Mouse (Mus musculus) urinary bladder, postnatal 14 days (tissue): ENCODE data around the gene Klf2.

Source experiments
- DNase-seq: peaks from one replicate; pipeline ENCODE4 v3.0.0; 2021; ENCODE audit warnings: low spot score

Gene Klf2

DNA sequence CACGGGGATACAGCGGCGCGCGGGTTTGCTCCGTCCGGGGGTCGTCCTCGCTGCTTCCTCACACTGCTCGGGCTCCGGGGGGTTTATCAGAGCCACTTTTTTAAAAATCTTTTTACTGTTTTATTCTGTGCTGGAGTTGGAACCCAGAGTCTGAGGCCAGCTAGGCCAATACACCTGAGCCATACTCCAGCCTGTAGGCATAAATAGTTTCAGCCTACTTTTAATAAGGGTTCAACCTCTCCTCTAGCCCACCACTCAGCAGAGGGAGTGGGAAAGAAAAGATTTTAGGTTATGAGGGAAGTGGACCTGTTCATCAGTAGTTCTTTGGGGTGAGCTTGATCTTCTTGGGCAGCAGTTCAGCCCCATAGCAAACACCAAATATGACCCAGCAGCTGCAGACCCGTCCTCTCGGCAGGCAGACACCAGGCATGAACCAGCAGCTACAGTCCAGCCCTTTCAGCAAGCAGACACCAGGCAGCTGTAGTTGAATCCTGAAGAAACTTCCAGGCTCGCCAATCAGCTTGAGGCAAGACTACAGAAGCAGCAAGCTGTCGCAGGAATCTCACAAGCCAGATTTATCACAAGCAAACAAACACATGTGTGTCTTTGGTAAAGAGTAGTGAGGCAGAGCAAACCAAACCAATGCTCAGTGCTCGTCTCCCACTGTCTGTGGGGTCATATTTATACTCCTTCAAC, 13.5 kb upstream of the Klf2 start, which contains the start of gene Gm10282:
TSS of gene Gm10282 (minus strand) at position 51 of the 696 bp plus-strand sequence.
- no peak for DNase-seq

- peak; percentile 25 for DNase-seq
Measured at GRCm38 (mm10) chr8:72306913-72307312, 11.9 kb upstream of the Klf2 start.

DNA sequence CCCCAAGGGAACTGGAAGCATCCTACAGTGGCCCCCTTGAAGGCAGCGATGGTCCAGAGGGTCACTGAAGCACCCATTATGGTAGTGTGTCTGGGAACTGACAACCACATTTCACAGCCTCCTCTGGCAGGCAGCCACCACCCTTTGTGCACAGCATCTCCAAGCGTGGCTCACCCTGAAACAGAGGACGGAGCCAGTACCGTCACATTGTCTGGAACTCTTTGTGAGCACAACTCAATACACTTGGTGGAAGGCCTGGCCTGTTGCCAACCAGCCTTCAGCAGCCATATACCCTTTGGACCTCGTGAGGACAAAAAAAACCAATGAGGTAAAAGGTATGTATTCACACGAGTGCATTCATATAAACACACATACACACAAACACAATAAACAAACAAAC, 10.6 kb upstream of the Klf2 start:
- DNase-seq = peak; percentile 30

DNA sequence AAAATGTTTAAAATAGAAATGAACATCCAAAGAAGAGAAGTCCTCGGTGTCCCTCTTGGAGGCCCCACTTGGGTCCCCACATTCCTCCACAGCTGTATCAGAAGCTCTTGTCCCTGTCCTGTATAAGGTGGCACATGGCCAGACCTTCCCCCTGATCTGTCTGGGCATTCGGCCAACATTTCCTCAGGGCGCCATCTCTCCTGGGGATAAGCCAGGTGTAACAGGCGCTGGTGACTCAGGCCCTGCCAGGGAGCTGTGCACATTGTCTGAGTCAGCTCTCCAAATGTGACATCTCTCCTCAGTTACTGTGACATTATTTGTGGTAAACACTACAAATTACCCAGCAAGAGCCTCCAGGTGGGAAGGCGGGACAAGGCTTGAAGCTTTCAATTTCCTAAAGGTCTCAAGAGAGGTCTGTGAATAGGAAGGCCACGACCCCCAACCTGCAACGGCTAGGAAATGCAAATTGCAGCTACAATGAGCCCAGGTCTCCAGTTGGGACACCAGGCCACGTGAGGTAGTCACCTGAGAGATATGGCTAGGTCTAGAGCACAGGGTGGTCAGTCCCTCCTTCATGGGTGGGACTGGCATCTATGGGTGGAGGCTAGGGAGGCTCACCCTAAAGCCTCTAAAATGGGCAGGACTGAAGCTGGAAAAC, 7.9 kb upstream of the Klf2 start:
- DNase-seq = peak; percentile 66

DNA sequence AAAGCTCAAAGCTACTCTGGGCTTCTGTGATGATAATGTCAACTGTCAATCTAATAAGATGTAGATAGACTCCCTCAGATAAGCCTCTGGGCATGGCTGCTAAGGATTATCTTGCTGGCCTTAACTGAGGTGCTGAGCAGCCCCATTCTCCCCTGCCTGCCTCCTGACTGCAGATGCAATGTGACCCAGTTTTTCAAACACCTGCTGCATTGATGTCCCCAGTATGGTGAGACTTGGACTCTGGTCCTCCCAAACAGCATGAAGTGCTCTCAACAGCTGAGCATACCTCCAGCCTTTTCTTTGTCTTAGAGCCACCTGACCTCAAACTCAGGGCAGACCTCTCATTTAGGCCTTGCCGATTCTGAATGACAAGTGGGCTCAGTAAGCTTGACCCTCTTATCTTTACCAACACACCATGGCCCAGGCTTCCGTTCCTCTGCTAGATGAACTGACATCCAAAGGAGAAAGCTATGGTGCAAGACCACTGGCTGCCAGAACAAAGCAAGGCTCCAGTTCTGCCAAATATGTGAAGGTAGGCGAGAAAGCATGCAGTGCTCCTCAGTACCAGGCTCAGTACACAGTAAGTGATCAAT, 5.8 kb upstream of the Klf2 start:
- DNase-seq = no peak

DNA sequence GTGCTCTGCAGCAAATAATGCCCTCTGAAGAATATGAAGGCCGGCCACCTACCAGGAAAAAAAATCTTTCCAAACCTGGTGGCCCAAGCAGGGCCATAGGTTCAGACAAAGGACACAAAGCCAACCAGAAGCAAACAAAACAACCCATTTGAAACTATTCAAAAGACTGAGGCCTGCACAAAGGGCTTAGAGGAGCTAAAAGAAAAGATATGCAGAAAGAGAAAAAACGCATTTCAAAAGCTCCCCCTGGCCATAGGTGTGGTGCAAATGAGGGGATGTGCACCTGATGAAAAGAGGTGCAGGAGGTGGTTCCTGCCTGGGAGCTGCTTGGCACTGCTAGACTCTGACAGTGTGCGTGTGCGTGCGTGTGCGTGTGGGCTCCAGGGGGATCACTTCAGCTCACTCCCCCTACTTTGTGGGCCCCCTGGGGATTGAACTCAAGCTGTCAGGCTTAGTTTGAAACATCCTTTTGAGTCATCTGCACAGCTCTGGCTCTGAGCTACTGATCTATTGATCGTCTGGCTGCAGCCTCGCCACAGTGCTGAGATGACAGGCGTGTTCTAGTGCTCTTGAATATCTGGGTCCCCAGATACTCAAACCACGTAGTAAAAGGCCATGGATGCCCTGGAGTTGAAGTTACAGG, 2.7 kb upstream of the Klf2 start:
- DNase-seq = no peak

GRCm38 (mm10) chr8:72317741-72318301, 1.0 kb upstream of the Klf2 start:
- no peak for DNase-seq

GRCm38 (mm10) chr8:72319397-72319796, 564 bp downstream of the Klf2 start:
- no peak for DNase-seq

GRCm38 (mm10) chr8:72319921-72320802, 1.3 kb downstream of the Klf2 start:
- DNase-seq = peak; percentile 26

- DNase-seq = no peak
Measured at GRCm38 (mm10) chr8:72320803-72321583, 2.2 kb downstream of the Klf2 start.

DNA sequence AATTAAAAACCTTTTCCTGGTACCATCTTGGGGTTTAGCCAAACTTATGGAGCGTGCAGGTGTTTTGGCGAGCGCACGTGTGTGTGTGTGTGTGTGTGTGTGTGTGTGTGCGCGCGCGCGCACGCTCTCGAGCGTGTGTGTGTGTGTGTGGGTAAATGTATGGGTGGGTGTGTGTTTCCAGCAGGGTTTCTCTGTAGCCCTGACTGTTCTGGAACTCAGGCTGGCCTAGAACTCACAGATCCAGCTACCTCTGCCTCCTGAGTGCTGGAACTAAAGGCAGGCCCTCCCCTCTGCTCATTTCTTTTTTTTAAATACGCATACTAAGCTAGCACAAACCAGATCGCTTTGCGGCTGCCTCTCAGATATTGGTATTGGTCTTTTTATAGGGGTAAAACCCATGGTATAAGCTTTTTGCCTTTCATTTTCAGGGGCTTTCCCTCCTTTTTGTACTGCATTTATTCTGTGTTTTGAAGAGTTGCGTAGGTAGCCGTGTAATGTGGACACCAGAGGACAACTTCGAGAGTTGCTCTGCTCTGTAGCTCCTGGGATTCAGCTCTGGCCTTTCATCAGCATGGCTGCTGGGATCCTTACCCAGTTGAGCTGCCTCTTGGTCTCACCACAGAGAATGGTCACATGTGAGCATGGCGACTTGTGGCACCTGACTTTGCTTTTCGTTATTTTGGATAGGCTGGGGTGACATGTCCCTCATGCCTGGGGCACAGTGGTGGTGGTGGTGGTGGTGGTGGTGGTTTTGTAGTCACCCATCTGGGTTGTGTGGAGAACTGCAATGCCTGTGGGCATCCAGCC, 3.0 kb downstream of the Klf2 start:
- DNase-seq = no peak

DNA sequence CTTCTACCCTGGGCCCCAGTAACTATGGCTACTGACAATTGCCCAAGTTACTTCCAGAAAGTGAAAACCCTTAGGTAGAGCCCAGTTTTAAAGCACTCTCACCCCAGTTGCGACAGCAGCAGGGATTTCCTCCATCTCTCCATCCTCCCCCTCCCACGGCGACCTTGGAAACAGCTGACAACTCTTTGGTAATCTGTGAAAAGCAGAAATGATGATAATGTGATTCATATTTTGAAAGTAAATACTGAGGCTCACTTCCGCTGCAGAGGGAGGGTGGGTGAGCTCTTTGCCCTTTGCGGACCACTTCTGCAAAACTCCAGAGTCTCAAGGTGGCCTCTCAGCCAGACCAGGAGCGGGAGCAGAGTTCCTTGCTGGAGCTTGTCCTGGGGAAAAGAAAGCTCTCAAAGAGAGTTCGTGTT, 3.6 kb downstream of the Klf2 start:
- peak; percentile 55 for DNase-seq

DNA sequence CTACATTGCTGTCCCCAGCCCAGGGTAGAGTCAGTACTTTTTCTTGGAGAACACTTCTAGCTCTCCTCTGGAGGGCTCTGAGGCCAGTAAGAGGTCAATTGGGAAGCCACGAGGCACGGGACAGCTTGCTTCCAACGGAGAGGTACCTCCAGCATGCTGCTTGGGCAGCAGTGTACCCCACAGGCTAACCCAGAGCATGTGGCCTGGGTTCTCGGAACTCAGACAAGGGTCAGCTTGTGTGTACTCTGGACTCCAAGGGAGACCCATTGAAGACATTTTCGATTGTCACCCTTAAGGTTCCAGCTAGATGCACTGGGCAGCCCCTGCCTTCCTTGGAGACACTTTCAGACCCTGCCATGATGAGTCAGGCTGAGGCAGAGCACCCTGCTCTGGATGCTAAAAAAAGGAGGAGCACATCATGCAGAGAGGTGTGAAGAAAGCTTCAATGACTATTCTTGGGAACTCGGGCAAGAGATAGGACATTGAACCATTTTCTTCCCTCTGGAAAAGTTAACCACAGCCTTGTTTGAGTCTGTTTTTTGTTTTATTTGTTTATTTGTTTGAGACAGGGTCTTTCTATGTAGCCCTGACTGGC, 4.4 kb downstream of the Klf2 start:
- DNase-seq = no peak

GRCm38 (mm10) chr8:72324036-72324706, 5.3 kb downstream of the Klf2 start:
- DNase-seq = no peak

- no peak for DNase-seq
Measured at GRCm38 (mm10) chr8:72324708-72325107, 5.9 kb downstream of the Klf2 start.

DNA sequence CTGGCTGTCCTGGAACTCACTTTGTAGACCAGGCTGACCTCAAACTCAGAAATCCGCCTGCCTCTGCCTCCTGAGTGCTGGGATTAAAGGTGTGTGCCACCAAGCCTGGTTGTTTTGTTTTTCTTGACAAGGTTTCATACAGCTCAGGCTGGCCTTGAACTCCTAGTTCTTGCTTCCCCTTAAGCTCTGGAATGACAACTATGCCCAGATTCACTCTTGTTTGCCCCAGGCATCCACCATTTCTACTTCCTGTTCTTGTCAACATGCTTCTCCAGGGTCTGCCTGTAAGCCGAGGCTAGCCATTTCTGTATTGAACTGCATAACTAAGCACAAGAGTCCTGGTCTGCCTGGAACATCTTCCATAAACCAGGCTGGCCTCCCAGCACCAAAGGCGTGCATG, 10.3 kb downstream of the Klf2 start:
- DNase-seq = no peak

DNA sequence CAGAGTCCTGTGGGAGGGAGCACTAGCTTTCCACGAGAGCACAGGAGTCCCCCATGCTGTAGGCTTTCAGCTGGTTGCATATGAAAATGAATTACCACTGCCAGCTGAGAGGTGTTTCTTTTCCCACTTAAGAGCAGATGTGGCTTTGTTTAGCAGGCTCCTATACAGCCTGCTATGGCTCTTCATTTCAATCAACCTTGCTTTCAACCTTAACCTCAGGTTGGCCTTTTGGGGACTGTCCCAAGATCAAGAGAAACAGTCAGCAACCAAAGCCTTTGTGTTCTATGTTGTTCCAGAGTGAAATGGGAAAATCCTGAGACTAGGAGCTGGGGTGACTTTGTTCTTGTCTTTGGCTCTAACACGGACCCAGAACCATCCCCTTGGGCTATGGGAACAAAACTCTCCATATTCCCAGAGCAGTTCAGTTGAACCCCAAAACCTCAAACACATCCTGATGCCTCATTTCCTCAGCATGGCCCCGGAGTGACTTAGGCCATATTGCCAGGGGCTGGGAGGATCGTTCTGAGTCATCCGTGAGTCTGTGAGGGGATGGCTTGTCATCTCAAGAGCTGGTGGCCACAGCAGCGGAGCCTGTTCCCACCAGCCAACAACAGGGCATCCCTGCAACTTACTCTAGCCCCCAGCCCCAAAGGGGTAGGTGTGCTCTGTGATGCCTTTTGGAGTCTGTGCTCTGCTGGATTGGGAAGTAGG, 12.1 kb downstream of the Klf2 start:
- no peak for DNase-seq

DNA sequence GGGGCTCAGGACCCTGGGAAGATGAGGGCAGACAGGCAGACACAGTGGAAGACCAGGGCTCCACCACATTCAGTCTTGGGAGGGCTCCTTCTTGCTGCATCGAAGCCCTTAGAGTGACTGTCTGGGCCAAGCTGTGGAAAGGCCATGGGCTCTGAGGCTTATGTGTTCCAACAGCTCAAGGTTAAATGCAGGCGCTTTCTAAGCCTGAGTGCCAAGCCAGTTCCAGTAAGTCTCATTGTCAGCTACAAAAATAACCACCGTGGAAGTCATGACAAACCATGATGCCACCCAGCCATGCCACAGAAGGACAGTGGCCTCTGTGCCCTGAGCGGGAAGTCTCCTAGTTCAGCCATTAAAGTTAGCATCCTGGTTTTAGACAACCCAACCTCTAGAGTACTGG, 12.8 kb downstream of the Klf2 start:
- DNase-seq = no peak
